Mouse (Mus musculus): ENCODE data around the gene 1700003F12Rik.

Gene 1700003F12Rik

DNA sequence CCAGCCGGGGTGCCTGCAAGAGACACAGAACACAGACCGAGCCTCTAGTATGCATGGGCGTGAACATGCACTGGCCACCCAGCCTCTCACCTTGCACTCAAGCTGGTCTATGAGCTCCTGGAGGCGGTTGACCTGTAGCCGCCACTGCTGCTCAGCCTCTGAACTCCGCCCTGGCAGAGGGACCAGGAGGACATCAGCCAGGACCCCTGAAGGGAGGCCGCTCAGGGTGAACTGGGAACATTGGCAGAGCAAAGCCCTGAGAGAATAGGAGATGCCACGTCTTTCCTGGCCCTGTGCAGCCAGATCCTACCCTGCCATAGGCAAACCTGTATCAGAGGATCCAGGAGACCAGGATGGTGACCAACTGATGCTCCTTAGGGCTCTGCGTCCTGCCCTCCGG is at the start of gene 1700003F12Rik:
TSS of gene 1700003F12Rik (plus strand) at position 375 of the 400 bp plus-strand sequence.
- no peak for DNase-seq (ENCODE audit: low spot score)

DNA sequence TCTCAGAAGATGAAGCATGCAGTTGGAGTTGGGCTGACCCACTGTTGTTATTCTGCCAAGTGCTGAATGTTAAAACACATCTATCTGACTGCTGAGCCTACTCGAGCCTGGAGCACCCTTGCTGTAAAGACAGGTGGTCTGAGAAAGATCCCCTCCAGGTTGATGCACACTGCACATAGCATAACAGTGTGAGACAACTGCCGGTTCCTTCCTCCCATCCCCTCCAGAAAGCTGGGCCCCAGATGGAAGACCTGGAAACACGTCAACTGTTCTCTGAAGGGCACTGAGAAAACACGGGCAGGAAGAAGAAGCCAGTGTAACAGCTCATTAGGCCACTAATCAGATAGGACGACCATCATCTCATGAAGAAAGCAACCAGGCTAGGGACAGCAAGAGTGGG is 48.3 kb upstream of the 1700003F12Rik start:
- no peak for DNase-seq (ENCODE audit: low spot score)

DNA sequence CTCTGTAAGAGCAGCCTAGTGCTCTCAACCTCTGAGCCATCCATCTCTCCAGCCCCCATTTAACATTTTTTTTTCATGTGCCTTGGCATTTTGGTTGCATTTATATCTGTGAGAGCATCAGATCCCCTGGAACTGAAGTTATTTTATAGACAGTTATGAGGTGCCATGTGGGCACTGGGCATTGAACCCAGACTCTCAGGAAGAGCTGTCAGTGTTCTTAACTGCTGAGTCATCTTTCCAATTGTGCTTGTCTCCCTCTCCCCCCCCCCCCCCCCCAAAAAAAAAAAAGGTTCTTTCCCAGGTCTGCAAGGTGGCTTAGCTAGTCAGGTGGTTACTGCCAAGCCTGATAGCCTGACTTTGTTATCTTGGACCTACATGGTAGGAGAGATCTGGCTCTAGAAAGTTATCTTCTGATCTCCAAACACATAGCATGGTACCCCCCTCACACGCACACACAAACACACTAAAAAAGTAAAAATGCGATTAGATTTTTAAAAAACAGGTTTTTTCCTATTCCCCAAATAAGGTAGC is 47.1 kb upstream of the 1700003F12Rik start:
- DNase-seq (ENCODE audit: low spot score) = no peak

DNA sequence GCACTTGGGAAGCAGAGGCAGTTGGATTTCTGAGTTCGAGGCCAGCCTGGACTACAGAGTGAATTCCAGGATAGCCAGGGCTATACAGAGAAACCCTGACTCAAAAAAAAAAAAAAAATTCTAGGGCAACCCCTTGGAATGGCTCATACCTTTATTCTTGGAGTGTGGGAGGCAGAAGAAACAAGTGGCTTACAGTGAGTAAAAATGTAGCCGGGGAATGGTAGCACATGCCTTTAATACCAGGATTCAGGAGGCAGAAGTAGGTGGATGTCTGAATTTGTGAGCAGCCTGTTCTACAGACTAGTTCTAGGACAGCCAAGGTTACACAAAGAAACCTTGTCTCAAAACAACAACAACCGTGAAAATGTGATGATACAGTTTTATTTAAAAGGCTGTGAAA is 46.1 kb upstream of the 1700003F12Rik start:
- DNase-seq (ENCODE audit: low spot score) = no peak

DNA sequence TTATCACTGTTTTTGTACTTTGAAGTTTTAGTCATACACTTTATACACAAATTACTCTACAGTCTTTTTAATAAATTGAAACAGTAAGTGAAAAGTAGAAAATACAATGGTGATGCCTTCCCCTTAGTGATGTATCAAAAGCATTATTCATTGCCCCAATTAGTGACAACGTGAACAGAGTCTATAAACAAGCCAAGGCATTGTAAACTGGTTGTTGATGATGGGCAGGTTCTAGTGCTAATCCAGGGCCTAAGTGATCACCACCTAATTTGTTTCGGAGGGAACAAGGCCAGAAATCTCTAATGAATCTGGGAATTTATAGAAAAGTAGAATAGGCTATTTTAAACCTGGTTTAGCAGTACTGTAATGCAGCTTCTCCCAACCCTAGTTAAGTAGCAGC is 39.8 kb upstream of the 1700003F12Rik start:
- no peak for DNase-seq (ENCODE audit: low spot score)

DNA sequence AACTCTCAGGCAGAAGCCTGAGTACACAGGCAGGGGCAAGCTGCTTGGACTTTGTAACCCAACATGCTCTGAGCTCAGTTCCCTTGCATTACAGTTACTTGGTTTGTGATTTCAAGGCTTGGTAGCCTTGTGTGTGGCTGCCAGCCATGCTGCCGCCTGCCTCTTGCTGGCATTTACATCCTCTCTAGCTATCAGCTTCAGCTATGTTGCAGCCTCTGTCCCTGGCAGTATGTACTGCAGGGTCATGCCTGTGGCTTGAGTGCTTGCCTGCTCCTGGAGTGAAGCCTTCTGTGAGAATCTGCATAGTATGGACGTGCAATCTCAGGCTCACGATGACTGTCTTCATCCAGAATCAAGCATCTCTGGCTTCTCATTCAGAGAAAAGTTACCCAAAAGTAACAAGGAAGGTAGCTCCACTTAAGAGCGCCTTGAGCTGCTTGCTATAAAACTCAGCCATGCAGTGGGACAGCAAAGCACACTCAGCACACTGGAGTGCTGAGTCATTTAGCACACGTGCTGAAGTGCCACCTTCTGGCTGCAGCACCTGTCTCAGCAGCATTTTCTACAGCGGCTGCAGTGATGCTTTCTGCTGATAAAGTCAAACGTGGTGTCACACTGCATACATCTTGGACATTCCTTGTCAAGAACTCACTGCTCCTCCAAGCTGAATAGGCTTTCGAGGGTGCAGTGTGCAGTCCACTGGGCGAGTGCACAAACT is 39.2 kb upstream of the 1700003F12Rik start:
- DNase-seq (ENCODE audit: low spot score) = no peak

DNA sequence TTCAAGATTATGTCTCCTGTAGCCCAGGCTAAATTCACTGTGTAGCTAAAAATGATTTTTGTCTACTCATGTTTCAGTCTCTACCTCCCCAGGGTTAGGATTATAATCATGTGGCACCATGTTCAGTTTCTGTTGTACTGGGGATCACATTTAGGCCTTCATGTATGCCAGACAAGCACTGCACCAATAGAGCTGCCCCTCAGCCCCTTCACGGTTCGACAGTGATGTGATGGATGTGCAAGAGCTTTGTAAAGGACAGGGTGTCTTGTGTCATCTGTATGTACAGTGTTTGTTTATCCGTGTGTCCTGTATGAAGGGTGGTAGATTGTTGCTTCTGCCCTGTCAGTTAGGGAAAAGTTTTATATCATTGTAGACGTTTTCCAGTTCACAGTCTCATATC is 38.4 kb upstream of the 1700003F12Rik start:
- no peak for DNase-seq (ENCODE audit: low spot score)

DNA sequence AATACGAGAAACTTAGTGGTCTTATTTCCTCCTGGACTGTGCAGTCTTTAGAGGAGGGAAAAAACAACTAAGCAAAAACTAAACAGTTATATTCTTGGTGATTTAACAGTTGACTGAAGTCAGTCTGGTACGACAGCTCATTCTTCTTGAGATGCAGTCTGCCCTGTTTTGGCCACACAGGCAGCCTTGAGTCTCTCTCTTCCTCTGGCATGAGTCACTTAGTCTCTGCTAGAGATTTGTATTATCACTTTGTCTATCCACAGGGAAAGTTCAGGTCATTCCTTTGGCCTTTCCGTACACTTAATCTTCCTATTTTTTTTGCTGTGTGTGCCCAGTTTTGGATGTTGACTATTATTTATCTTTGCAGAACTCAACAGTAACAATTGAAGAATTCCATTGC is 36.7 kb upstream of the 1700003F12Rik start:
- DNase-seq (ENCODE audit: low spot score) = no peak

DNA sequence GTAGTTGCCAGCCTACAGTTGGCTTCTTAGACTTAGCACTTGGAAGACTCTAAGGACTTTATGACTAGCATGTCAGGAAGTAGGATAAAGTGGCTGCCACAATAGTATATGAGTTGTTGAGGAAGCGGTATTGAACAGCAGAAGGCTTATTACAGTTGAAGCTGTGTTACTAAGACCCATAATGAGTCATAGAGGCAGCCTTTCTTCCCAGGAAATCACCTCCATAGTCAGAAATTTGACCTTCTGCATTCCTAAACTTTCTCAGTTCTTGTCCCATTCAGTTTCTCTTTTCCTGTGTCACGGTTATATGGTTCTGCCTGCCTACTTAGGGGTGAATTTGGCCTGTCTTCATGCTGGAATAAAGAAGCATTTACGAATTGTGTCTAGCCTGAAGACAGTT is 29.9 kb upstream of the 1700003F12Rik start:
- DNase-seq (ENCODE audit: low spot score) = no peak

DNA sequence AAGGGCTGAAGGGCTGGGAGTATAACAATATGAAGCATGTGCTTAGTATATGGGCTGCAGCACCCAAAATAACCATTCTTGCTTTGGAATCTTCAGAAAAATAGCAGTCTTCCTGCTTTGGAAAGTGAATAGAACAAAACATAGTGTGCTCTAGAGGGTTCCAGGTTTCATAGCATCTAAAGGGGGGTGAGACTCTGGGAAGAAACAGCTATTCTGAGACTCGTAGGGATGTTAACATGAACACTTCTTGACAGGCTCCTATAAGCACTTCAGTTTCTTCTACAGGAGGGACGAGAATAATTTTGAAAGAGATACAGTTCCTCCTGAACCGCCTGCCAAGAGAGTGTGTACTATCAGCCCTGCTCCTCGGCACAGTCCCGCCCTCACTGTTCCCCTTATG is 29.5 kb upstream of the 1700003F12Rik start:
- no peak for DNase-seq (ENCODE audit: low spot score)

DNA sequence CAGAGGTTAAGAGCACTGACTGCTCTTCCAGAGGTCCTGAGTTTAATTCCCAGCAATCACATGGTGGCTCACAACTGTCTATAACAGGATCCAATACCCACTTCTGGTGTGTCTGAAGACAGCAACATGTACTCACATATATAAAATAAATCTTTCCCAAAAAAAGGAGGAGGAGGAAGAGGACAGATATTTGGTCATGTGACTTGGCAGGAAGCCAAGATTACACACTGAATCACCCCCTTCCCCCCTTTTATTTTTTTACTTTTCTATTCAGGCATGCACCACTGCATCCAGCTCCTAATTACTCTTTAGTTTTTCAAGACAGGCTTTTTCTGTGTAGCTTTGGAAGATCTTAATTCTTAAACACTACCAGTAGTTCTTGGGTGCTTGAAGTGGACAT is 25.4 kb upstream of the 1700003F12Rik start:
- DNase-seq (ENCODE audit: low spot score) = no peak

DNA sequence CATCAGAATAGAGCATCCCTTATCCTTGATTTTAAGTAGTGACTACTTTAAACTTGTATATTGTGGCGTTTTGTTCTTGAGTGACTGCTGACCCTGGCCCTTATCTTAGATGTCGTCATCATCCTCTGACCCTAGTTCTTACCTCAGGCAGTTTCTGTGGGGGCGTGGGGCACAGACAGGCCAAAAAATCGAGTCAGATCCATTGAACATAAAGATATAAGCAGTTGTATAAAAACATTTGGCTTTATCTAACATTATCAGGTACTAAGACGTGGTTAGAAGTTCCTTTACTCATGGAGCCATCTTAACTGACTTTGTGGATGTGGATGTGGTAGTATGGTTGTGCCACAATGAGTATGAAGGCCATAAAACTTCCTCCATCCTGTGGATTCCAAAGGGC is 24.6 kb upstream of the 1700003F12Rik start:
- no peak for DNase-seq (ENCODE audit: low spot score)

DNA sequence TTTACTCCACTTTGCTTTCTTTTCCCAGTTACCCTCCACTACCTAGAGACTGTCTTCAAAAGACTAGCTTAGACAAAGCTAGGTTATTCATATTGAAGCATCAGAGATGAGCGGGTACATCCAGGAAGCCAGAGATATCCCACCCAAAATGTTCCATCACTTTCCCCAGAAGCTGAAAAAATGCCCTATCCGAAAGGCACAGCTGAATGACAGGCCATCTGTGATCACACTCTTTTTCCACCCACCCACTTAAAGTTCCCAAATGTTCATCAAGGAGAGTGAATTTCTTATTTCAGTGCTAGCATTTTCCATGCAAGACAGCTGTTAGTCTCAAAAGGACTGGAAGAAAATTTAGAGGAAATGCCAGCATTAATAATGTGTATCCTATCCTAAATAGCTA is 21.6 kb upstream of the 1700003F12Rik start:
- DNase-seq (ENCODE audit: low spot score) = no peak

DNA sequence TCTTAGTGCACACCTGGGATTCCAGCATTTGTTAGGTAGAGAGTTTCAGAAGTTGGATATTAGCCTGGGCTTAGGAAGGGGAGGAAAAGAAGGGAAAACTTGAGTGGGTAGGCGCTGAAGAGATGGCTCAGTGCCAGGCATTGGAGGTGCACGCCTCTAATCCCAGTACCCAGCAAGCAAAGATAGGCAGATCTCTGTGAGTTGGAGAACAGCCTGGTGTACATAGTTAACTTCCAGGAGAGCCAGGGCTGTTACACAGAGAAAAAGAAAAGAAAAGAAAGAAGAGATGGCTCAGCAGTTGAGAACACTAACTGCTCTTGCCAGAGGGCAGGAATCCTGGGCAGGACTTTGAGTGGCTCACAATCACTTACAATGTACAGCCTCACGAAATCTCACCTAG is 20.4 kb upstream of the 1700003F12Rik start:
- no peak for DNase-seq (ENCODE audit: low spot score)

DNA sequence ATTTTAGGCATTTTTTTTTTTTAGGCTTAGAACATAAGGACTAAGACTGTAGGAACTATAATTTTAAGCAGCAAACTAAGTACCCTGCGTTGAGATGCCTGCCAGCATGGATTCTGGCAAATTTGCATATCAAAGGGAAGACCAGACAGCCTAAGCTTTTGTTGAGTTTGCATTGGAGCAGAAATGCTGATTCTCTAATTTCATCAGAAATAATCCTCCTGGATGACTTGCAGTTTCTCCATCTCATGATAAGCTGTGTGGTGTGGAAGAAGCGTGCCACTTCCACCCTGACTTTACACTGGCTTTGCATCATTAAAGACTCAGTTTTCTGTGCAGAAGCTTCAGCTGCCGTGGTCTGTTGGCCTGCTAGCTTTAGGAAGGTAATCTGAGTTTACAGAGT is 14.0 kb upstream of the 1700003F12Rik start:
- DNase-seq (ENCODE audit: low spot score) = no peak

DNA sequence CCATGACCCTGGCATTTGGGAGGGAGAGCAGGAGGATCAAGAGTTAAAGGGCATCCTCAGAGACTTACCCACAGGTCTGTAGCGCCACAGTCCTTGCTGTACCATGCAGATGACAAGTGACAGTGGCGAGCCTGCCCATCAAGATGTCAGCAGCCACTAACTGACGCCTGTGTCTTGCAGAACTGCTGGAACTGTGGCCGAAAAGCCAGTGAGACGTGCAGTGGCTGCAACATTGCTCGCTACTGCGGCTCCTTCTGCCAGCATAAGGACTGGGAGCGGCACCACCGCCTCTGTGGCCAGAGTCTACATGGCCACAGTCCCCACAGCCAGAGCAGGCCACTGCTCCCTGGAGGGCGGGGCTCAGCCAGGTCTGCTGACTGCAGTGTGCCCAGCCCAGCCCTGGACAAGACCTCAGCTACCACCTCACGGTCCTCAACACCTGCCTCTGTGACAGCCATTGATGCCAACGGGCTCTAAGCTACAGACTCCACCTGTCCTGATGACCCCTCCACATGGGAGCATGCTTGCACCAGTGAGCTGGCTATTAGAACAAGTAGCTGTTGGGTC is 12.1 kb upstream of the 1700003F12Rik start:
- DNase-seq (ENCODE audit: low spot score) = no peak

DNA sequence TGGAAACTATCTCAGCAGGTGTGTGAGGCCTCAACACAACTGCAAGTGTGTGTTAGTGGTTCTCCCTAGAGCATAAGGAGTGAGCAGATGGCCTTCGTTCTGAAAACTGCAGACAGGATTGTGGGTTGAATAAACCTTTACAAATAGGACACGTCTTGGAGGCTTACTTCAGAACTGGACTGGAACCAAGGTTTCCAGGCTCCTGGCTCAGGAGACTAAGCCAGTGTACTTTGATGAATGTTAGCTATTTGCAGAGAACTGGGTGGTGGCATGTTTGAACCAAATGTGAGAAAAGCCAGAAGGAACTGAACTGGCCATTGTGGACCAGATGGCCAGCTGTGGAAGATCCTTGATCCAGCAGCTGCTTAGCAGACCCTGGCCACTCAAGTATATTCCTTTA is 8.6 kb upstream of the 1700003F12Rik start:
- DNase-seq (ENCODE audit: low spot score) = no peak

DNA sequence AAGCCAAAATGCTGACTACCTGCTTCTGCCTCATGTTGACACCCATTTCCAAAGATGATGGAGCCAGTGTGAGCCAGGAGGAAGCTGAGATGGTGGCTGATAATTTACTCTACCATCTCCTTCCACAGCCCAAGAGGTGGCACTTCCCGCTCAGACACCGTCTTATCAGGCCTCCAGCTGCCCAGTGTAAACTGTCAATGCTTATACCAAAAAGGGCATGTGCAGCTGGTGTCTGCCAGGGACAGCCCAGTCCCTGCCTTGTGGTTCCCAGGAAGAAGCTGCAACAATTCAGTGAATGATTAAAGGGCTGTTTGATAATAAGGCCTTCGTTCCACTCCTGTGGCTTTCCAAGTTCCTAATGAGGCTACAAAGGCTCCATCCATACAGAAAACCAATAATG is 8.2 kb upstream of the 1700003F12Rik start:
- no peak for DNase-seq (ENCODE audit: low spot score)

DNA sequence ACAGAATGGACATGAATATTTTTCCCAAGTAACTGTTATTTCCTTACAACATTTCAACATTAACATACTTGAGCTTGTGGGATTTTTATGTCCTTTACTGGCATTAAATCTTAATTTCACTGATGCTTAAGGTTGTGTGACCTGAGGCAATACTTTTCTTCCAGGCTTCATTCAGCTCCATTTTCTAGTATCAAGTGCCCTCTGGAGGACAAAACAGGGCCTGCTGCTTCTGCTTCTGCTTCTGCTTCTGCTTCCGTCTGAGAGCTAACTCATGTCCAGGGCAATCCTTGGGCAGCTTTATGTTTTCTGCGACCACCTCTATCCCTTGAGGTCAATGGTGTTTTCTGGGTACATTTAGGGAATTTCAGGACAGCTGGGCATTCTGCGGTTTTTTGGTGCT is 7.2 kb upstream of the 1700003F12Rik start:
- DNase-seq (ENCODE audit: low spot score) = no peak

DNA sequence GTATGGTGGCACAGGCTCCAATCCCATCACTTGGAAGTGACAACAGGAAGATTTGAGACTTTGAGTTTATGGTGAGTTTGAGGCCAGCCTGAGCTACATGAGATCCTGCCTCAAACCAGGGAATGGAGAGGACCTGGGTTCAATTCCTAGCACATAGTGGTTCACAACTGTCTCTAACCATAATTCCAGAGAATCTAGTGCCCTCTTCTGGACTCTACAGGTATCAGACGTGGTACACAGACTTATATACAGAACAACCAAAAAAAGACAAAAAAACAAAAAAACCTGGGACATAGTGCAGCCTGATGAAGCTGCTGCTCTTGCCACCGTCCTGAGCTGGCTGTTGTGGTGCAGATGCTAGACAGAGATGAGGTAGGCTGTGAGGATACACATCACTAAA is 5.3 kb upstream of the 1700003F12Rik start:
- no peak for DNase-seq (ENCODE audit: low spot score)

DNA sequence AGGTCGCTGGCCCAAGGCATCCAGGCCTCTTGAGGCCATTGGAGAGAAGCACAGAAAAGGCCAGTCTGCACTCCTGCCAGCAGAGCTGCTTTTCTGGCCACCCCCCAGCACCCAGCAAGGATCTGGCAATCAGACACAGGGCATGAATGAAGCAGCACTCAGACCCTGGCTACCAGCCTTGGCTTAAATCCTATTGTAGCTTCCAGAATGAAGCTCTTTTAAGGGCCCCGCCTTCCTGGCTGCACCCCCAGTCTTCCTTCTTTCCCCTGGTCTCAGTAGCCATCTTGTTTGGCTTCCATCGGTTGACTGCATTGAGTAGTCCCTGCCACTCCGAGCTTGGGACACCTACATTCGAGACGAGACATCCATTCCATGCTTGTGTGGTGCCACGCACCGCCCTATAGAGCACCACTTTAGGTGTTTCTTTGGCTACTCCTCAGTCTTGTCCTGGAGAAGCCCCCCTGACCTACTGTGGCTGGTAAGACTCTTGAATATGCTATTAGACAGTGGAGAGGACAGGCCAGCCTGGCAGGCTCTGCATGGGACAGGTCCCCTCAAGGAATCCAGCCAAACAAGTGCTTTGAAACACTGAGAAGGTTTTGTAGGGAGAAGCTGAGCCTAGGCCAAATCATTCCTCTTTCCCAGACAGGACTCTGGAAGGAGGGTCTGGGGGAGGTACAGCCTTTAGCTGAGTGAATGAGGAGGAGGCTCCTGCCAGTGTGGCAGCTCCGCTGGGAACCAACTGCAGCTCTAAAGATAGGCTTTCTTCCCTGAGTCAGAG is 3.1 kb upstream of the 1700003F12Rik start:
- DNase-seq (ENCODE audit: low spot score) = no peak

DNA sequence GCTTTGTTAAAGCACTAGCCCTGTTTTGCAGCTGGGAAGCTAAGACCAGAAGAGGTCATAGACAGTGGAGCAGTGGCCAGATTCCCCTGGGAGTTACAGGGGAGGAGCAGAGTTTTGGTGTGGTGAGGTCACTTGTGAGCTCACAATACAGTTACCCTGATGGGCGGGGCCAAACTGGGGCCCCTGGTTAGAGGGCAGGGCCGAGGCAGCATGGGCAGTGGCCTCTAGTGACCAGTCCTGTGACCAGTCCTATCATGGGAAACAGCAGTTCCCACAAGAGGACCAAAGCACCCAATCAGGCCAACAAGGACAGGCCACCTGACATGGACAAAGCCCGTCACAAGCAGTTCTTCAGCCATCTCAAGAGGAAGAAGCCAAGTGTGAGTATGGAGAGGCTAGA is 1.8 kb downstream of the 1700003F12Rik start:
- DNase-seq (ENCODE audit: low spot score) = no peak
